Mouse (Mus musculus) natural killer cell, adult 2 months (primary cell): ENCODE data around the gene Lonp1.
A peak's percentile ranks its signal among the peaks of the same experiment; 100 is the strongest.
"Not testable (repeated sequence)": the region's sequence is repeated elsewhere in the genome, so short reads cannot be mapped to it uniquely, and the experiment has no call there.

Experiments used
- DNase-seq, 2 experiments: peaks; one replicate each; pipeline ENCODE4 v3.0.0; 2022; ENCODE audit warnings: low spot score in 2 of 2

Lonp1 gene

DNA sequence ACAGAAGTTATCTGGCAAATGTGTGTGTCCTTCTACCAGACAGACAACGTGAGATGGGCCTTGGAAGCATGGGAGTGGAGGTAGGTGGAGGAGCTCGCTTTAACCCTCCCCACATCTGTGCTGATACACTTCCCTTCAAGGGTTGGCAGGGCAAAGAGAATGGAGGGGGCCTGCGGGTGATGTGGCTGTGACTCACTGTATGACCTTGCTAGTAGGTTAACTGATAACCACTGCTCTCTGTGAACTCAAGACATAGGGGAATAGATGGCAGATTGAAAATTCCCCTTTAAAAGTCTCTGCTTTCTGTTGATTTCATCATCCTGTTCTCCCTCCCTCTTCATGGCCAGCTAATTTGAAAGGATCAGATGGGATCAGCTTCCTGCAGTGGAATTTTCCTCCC is 1.2 kb downstream of the Lonp1 start:
- DNase-seq, result no peak

DNA sequence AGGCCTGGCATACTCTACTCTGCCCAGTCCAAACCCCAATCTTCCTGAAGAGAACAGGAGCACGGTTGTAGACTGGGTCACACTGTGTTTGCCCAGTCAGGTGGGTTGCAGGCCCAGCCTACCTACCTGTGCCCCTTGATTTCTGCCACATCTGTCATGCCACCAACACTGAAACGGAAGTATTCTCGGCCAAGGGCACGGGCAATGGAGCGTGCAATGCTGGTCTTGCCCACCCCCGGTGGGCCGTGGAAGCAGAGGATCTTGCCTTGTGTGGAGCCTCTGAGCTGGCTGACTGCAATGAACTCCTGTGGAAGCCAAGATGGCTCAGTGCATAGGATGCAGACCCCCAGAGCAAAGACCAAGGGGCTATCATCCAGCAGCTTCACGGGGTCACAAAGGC is 9.1 kb downstream of the Lonp1 start:
- no peak for DNase-seq

DNA sequence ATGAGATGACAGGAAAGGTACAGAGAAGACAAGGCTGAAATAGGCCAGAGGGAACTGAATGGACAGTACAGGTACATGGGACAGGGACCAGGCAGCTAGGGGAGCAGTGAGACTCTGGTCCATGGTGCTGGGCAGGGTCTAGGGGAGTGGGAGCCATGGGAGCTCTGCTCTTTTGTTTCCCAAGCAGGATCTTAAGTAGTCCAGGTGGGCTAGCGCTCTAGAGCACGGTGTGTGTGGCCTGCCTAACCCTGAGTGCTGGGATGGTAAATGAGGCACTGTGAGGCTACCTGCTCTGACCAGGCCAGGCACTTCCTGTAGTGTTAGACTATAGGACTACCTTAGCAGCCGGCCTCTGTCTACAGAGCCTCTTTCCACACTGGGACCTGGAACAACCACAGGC is 10.0 kb downstream of the Lonp1 start:
- no peak for DNase-seq

DNA sequence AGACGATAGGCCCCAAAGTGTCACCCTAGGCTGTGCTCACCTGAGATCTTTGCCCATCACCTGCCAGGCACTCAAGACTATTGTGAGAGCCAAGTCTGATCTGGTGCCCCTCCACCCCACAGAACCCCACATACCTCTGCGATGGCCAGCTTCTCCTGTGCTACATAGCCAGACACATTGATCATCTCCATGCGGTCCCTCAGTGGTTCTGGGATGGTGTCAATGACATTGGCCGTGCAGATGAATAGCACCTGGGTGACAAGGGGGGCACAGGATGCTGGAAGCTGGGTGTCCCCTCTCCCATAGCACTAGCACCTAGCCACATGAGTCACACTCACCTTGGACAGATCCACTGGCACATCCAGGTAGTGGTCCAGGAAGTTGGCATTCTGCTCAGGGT is 10.9 kb downstream of the Lonp1 start:
- no peak for DNase-seq

DNA sequence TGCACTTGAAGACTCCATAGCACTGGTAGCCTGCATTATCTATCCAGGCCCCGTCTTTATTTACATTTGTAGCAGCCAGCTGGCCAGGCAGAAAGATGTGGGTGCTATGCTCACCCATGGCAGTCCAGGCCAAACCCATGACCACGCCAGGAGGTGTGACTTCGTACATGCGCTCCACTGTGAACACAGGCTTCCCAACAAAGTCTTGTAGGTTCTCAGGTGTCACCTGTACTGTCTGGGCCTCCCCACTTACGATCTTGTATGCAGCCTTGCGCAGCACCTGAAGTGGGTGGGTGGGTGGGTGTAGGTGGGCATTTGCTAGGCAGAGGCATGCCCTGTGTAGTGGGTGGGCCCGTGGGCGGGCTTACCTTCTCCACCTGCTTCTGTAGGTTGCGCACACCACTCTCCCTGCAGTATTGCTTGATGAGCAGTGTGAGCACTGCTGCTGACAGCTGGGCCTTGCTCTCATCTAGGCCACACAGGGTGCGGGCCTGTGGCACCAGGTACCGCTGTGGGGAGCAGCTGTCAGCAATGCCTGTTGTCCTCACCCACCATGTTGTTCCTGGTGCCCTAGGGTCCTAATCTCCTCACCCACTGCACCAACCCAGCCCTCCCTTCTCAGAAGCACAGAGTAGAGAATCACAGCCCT is 11.4 kb downstream of the Lonp1 start:
- no peak for DNase-seq

DNA sequence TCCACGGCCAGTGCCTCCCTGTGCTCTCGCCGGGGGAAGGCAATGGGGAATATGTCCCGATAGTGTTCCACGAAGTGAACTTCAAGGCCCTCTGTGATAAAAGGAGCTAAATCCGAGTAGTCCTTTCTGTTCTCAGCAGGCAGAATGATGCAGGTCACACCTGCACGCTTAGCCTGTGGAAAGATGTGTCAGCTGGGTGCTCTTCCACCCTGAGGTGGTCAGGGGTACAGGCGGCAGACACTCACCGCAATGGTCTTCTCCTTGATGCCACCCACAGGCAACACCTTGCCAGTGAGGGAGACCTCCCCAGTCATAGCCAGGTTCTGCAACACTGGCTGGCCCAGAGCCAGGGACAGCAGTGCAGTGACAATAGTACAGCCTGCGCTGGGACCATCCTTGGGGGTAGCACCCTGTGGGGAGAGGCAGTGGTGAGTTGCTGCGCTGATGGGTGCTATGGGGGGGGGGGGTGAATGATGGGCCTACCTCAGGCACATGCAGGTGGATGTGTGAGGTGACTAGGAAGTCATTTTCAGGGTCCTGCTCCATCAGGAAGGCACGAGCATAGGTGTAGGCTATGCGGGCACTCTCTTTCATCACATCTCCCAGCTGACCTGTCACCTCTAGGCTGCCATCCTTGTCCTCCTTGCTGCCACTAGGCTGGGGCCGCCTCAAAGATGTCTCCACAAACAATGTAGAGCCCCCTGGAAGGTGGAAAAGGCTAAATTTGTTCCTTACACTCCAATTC is 12.1 kb downstream of the Lonp1 start:
- no peak for DNase-seq

DNA sequence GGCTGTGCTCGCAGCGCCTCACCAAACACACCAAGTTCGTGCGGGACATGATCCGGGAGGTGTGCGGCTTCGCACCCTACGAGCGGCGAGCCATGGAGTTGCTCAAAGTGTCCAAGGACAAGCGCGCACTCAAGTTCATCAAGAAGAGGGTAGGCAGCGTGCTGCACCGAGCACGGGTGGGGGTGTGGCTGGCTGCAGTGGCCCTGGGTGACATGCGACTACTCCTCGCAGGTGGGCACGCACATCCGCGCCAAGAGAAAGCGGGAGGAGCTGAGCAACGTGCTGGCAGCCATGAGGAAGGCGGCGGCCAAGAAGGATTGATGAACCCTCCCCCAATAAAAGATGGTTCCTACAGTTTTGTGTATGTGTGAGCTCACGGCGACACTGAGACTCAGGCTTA is 12.8 kb downstream of the Lonp1 start:
- DNase-seq, result not testable (repeated sequence)

DNA sequence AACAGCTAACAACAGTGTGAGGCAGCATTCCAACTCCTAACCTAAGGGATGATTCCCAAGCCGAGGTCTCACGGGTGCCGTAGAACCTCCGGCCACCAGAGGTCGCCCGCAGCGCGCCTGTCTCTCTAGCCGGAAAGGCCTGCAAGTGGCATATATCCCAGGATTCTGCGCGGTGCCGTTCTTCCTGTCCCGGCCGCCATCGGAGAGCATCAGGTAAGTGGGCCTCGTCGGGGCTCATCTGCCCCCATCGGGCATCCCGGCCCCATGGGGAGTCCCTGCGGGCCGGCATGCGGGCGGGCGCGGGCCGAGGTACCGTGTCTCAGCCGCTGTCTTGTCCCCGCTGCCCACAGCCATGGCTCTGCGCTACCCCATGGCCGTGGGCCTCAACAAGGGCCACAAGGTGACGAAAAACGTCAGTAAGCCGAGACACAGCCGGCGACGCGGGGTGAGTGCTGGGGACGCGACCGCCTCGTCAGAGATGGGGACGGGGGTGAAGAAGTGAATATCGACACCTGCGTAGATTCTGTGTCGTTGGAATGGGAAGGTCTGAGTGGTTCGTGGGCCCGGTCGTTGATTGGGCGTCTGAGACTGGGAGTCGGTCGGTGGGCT is 13.3 kb downstream of the Lonp1 start, which contains the start of gene Rpl36:
TSS of gene Rpl36 (plus strand) at position 181 of the 609 bp plus-strand sequence.
- peak; percentile 87 to 91 for DNase-seq

DNA sequence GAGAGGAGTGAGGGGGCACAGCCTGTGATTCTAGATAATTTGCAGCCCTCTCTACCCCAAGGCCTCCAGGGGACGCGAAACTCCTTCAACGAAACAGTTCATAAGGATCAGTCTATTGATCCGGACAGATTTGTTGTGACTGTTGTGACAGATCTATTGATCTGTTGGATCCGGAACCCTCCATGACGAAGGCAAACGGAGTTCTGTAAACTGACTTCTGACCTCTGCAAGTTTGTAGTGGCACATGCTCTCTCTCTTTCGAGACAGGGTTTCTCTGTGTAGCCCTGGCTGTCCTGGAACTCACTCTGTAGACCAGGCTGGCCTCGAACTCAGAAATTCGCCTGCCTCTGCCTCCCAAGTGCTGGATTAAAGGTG is 14.1 kb downstream of the Lonp1 start:
- DNase-seq, result not testable (repeated sequence)

DNA sequence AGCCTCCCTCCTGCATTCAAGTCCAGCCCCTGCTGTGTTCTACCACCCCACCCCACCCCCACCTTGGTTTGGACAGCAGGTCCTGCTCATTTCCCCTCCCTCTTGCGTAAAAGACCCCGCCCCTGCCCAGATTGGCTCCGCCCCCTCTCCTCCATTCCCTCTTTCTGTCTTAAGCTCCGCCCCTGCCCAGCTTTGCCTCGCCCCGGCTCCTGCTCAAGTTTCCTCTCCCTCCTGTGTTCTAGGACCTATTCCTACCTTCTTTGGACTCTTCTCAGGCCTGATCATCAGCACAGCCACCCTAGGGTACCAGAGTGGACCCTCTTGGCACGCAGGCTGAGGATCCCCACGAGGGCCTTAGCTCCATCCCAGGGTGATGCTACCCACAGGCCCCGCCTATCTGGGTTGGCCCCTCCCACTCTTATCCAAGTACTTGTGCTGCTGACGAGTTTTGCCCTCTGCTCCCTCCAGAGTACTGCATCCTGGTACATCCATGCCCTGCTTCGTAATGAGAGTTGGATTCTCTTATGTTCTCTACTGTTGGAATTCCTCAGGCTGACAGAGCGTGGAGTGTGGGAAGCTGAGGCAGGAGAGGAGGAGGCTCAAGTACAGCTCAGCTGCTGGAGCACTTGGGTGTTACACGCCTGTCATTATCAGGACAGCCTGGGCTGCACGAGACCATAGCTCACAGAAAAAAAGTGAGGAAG is 14.7 kb downstream of the Lonp1 start:
- DNase-seq, result no peak

DNA sequence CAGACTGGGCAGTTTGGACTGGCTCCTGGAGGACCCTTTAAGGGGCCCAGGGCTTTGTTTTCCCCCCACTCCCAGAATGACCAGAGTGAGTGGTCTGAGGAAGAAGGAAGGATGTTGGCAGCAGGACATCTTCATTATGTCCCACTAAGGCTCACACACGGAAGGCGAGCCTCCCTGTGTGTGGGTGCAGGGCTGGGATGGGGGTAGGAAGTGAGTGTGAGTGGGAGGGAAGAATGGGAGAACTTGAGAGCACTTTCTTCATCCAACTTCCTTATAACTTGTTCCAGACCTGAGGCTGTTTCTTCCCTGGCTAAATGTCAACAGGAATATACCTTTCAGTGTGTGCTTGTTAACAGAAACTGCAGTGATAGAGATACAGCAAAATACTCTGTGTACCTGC is 15.4 kb downstream of the Lonp1 start:
- DNase-seq, result no peak

DNA sequence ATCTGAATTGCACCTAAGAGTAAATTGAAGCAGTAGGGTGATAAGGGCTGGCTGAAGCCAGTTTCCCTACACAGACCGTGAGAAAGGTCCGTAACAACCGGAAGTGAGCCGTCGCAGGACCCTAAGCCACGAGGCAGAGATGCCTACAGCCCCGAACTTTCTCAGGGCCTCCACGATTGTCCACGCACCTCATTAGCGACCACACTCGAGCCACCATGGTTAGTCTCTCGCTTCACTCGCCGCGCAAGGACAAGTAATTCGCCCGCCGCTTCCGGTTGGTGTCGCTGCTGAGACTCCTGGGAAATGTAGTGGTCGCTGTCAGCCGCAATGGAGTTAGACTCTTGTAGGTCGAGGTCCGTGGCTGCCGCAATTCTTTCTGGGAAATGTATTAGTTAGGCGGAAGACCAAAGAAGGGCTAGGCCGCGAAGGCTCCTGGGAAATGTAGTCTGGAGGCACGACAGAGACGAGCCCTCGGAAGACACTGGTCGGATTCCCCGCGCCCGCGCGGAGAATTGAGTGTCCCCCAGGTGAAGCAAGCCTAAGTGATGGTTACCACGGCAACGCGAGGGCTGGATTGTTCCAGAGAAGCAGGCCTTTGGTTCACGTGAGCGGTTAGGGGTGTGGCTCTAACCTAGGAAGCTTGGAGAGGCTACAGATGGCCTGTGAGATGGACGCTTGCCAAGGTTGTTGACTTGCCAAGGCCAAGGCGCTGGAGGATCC is 17.1 kb downstream of the Lonp1 start, which contains the start of gene 2410015M20Rik:
TSS of gene 2410015M20Rik (minus strand) at position 320 of the 720 bp plus-strand sequence.
- DNase-seq, result peak; percentile 93 to 94

DNA sequence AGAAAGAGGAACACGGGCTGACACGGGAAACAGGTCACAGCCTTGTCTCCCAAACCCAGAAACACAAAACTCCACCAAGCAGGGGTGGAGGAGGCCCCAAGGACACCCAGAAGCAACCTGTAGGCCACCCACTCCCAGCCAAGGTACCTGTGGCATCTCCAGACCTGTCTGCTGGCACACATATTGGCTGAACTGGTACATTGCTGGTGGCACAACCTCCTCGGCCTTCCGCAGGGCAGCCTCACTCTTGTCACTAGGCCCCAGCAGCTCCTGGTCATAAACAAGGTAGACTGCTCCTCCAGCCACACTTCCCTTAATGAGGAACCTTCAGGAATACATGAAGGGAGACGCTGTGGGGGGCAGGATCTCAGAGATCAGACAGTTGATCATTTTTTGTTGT is 18.0 kb downstream of the Lonp1 start:
- no peak for DNase-seq

DNA sequence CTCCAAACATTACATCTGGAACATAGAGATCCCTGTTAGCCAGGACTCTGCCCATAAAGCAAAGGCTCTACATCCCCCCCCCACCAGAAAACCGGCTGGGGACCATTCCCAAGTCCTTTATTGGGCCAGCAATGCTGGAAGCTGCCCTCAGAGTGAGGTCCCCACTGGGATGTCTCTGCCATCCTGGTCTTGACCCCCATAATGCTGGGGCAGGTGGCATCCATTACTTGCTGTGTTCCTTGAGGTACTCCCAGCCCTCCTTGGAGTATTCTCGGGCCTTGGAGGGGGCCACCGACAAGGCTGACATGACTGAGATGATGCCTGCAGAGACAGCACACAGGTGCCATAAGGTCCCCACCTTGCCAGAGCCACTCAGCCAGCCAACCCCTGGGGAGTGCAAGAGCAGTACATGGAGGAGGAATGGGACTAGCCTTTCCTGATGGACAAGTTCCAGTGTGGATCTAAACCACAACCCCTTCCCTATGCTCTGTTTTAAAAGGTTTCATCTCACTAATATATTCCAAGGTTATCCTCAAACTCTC is 19.1 kb downstream of the Lonp1 start:
- DNase-seq, result no peak

DNA sequence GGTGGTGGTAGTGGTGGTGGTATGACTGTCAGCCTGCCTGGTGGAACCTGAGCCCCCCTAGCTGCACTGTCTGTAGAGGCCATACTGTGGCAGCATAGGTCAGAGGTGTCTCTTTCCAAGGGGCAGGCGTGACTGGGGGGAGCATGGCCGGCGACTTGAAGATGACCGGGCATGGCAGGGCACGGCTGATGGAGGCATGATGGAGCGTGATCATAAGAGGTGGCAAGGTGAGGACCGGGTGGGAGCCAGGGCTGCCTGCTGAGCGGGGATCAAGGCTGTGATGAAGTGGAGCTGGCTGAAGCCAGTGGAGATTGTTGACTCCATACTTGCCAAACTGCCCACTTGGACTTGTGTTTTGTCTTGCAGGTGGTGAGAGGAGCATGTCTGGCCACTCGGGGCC is 21.3 kb downstream of the Lonp1 start:
- DNase-seq, result no peak

DNA sequence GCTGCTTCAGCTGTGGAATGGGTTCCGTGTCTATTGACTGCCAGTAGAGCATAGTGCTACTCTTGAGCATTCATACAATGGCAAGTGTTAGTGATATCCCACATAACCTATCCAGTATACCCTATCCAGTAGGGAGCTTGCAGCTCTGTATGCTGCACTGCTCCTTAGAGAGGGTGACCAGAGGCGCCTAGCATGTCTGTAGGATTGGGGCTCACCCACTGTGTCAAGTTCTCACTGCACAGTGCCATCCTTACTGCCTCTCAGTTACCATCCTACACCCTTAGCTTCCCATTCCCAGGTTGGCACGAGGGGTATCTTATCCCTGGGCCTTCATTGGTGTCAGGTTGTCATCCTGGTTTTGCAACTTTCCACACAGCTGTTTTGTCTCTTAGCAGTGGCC is 22.3 kb downstream of the Lonp1 start:
- no peak for DNase-seq

DNA sequence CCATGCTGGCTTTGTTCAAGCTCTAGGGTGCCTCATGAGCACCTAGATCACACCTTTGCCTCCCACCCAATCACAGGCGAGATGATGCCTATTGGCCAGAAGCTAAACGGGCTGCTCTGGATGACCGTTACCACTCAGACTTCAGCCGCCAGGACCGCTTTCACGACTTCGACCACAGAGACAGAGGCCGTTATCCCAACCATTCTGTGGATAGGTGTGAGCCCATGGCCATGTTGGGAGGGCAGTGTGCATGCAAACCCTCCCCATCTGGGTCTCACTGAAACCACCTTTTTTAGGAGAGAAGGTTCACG is 22.7 kb downstream of the Lonp1 start:
- no peak for DNase-seq

DNA sequence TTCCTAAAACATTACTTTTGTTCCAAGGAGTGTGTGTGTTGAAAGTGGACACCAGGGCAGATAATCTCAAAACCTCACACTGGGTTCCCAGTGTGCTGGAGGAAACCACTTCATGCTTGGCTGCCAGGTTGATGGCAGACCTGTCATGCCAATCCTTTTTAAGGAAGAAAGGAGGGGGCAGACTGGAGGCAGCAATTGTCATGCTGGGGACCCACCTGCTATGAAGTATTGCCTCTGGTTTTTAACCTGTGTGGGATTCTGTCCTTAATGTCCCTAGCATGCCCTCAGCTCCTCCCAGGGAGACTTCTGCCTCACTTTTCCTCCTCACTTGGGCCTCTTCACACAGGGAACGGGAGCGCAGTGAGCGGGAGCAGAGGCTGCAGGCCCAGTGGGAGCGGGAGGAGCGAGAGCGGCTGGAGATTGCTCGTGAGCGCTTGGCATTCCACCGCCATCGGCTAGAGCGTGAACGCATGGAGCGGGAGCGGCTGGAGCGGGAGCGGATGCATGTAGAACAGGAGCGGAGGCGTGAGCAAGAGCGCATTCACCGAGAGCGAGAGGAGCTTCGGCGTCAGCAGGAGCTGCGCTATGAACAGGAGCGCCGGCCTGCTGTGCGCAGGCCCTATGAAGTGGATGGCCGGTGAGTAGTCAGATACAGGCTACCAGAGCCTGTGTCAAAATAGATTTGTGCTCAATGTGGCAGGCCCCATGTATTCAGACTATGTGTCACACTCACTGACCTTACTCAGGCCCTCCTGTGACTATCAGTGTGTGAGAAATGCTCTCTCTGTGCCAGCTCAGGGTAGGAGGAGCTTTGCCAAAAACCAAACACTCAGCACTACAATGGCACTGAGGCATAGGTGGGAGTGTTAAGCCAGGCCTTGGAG is 23.3 kb downstream of the Lonp1 start:
- DNase-seq, result no peak

DNA sequence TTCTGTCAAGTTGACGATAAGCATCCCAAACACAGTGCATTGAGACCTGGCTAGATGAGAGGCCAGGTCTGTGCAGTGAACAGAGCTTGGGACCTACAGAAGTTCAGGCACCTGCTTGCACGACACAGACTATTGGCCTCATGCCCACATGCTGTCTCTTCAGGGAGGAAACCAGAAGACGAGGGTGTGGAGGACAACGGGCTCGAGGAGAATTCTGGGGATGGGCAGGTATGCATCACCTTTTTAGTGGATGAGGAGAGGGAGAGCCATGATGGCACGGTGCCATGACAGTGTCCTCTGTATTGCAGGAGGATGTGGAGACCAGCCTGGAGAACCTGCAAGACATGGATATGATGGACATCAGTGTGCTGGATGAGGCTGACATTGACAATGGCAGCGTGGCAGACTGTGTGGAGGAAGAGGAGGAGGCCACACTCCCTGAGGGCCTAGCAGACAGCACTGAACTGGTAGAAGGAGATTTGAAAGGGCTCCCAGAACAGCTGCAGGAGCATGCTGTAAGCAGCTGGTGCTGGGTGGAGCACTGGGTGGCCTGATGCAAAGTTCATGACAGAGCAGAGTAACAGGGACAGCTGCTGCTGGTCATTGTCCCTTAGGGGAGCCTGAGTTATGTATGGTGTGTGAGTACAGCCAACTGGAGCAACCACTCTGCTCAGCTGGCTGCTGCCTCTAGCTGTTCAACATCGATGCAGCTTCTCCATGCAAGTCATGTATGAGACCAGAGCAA is 33.0 kb downstream of the Lonp1 start:
- no peak for DNase-seq

DNA sequence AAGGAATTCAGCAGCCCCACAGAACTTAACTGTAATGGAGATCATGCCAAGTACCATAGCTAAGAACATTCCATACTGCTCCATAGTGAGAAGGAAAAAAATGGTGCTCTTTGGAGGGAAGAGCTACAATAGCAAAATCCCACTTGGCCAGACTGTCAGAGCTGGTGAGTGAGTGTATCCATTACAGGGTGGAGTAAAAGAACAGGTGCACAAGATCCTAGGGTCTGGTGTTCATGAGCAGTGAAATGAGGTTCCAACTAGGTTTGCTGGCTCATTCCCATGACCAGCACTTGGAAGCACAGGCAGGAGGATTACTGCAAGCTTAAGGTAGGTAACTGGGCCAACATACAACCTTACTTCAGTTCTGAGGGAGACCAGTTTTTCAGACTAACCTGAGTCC is 34.1 kb downstream of the Lonp1 start:
- no peak for DNase-seq
